Mouse (Mus musculus) limb, embryonic 11.5 days (tissue): ENCODE results near the gene Samd11. TPM values are rescaled to one million over a fixed set of nuclear protein-coding genes. Genes with fewer than 3 reads are reported as not detected.

ENCODE experiments used
- ATAC-seq: fragments of 200-750 bp; cut with Nextera tagmentation; 2 replicates; pipeline ENCODE4 v1.8.0; 2017; ENCODE audit warnings: low read depth; ENCODE audit not compliant: insufficient number of reproducible peaks, low FRiP score, low TSS enrichment
- DNase-seq: peaks from one replicate; pipeline ENCODE4 v3.0.0-alpha.2; 2015; ENCODE audit warnings: low spot score
- H3K27ac ChIP-seq: fragments of 300-500 bp; sonication (generic); replicated peaks from 2 replicates; pipeline ENCODE4 v1.5.1; 2014; ENCODE audit warnings: low read depth, mild to moderate bottlenecking, low read length
- H3K27me3 ChIP-seq: fragments of 300-500 bp; sonication (generic); 2 replicates; pipeline ENCODE4 v1.6.1; 2014; ENCODE audit warnings: mild to moderate bottlenecking, low read length, mixed read lengths; ENCODE audit not compliant: control insufficient read depth, insufficient read depth
- H3K36me3 ChIP-seq: fragments of 300-500 bp; sonication (generic); 2 replicates; pipeline ENCODE4 v1.6.1; 2014; ENCODE audit warnings: mild to moderate bottlenecking, low read length, moderate library complexity, mixed read lengths; ENCODE audit not compliant: control insufficient read depth, insufficient read depth
- H3K4me1 ChIP-seq: fragments of 300-500 bp; sonication (generic); 2 replicates; pipeline ENCODE4 v1.6.1; 2014; ENCODE audit warnings: low read length, mixed read lengths; ENCODE audit not compliant: control insufficient read depth, insufficient read depth
- H3K4me2 ChIP-seq: fragments of 300-500 bp; sonication (generic); 2 replicates; pipeline ENCODE4 v1.6.1; 2014; ENCODE audit warnings: low read depth, mild to moderate bottlenecking, moderate library complexity; ENCODE audit not compliant: severe bottlenecking
- H3K4me3 ChIP-seq: fragments of 300-500 bp; sonication (generic); 2 replicates; pipeline ENCODE4 v1.5.1; 2014; ENCODE audit warnings: low read depth, low read length
- H3K9ac ChIP-seq: fragments of 300-500 bp; sonication (generic); 2 replicates; pipeline ENCODE4 v1.6.1; 2014; ENCODE audit warnings: mild to moderate bottlenecking, low read length
- H3K9me3 ChIP-seq: fragments of 300-500 bp; sonication (generic); 2 replicates; pipeline ENCODE4 v1.6.1; 2016; ENCODE audit warnings: low read length; ENCODE audit not compliant: control insufficient read depth
- WGBS: fragments of 180-500 bp; shearing (Covaris S2); extraction: QIAGEN DNeasy Blood & Tissue Kit; methylation state at CpG from one replicate; pipeline ENCODE4 v1.1.7; 2014; 5-methylcytosine and 5-hydroxymethylcytosine counted together
- polyA plus RNA-seq: library from polyadenylated mRNA; unstranded; fragments of >200 nt; fragmentation: Nextera tagmentation; extraction: Ambion mirVana; gene quantifications from 2 replicates; pipeline ENCODE4 v1.2.1, GENCODE M21; 2014

The Samd11 gene
- polyA plus RNA-seq, 1 experiment from 2014 or later, result 0.60 TPM

- Histone ChIP-seq H3K9me3 (no peaks in the 10 kb centered on the region), H3K27ac (peak within 1 kb of the TSS; percentile 92), H3K4me3 (peak within 1 kb of the TSS; percentile 91), H3K36me3 (peaks cover 41% of the 10 kb centered on the region), H3K4me1 (peaks cover 6% of the 10 kb centered on the region), H3K9ac (peak within 1 kb of the TSS; percentile 75), H3K27me3 (no peaks in the 10 kb centered on the region), H3K4me2 (peak within 1 kb of the TSS; percentile 94)
- under 1% methylated on average over 89 of the region's 90 CpGs for WGBS
- peak; percentile 77 for ATAC-seq
- peak; percentile 95 for DNase-seq
Measured at GRCm38 (mm10) chr4:156235808-156236533, 19.5 kb downstream of the Samd11 start, which contains the start of gene Noc2l. Noc2l (plus strand) TSS chr4:156236010.

- WGBS, result 2% methylated on average over 15 of the region's 15 CpGs
- DNase-seq (no peak), ATAC-seq (peak; percentile 40; the same call in 1 of the 2 replicates)
- Histone ChIP-seq H3K9me3 (no peaks in the 10 kb centered on the region), H3K27me3 (no peaks in the 10 kb centered on the region), H3K4me1 (peaks cover 6% of the 10 kb centered on the region), H3K36me3 (peaks cover 40% of the 10 kb centered on the region), H3K27ac (no peak overlapping the region), H3K4me2 (peak overlapping the region; percentile 52), H3K9ac (peak overlapping the region; percentile 75; the same call in 1 of the 2 replicates), H3K4me3 (peak overlapping the region; percentile 91)
Measured at GRCm38 (mm10) chr4:156235360-156235770, 20.1 kb downstream of the Samd11 start.

GRCm38 (mm10) chr4:156234701-156235213 lies 20.7 kb downstream of the Samd11 start, which contains the start of gene Plekhn1:
Plekhn1 (minus strand) TSS chr4:156234857.
- DNase-seq (peak; percentile 87), ATAC-seq (peak; percentile 48)
- Histone ChIP-seq H3K9me3 (no peaks in the 10 kb centered on the region), H3K4me3 (peak within 1 kb of the TSS; percentile 91), H3K36me3 (peaks cover 35% of the 10 kb centered on the region), H3K9ac (peak within 1 kb of the TSS; percentile 75), H3K27ac (peak within 1 kb of the TSS; percentile 73), H3K27me3 (no peaks in the 10 kb centered on the region), H3K4me2 (peak within 1 kb of the TSS; percentile 94), H3K4me1 (peaks cover 6% of the 10 kb centered on the region)
- WGBS, result under 1% methylated on average over 39 of the region's 48 CpGs

GRCm38 (mm10) chr4:156234021-156234501 lies 21.4 kb downstream of the Samd11 start:
- Histone ChIP-seq H3K4me3 (peak overlapping the region; percentile 70), H3K4me2 (peak overlapping the region; percentile 94), H3K4me1 (peaks cover 6% of the 10 kb centered on the region), H3K27me3 (no peaks in the 10 kb centered on the region), H3K36me3 (peaks cover 29% of the 10 kb centered on the region), H3K9ac (peak overlapping the region; percentile 74), H3K9me3 (no peaks in the 10 kb centered on the region), H3K27ac (peak overlapping the region; percentile 73; the same call in 1 of the 2 replicates)
- ATAC-seq, result no peak
- WGBS, result 1% methylated on average over 17 of the region's 17 CpGs
- peak; percentile 58 for DNase-seq

GRCm38 (mm10) chr4:156228393-156229024 lies 26.9 kb downstream of the Samd11 start:
- H3K4me1 ChIP-seq, result peaks cover 4% of the 10 kb centered on the region
- H3K36me3 ChIP-seq, result peaks cover 16% of the 10 kb centered on the region
- H3K9me3 ChIP-seq, result no peaks in the 10 kb centered on the region
- no peak for ATAC-seq
- H3K27ac ChIP-seq, result no peak overlapping the region
- H3K4me3 ChIP-seq, result no peak overlapping the region
- DNase-seq, result no peak
- WGBS, result 23% methylated on average over 12 of the region's 12 CpGs
- H3K27me3 ChIP-seq, result peaks cover 2% of the 10 kb centered on the region; the same call in 1 of the 2 replicates
- no peak overlapping the region; the same call in 1 of the 2 replicates for H3K9ac ChIP-seq
- H3K4me2 ChIP-seq, result peak overlapping the region; percentile 20; the same call in 1 of the 2 replicates

- WGBS, result 29% methylated on average over 18 of the region's 18 CpGs
- DNase-seq (no peak), ATAC-seq (no peak)
- Histone ChIP-seq H3K9me3 (no peaks in the 10 kb centered on the region), H3K4me3 (no peak overlapping the region), H3K4me2 (peak overlapping the region; percentile 20), H3K27me3 (peaks cover 2% of the 10 kb centered on the region; the same call in 1 of the 2 replicates), H3K9ac (no peak overlapping the region; the same call in 1 of the 2 replicates), H3K4me1 (peaks cover 3% of the 10 kb centered on the region; the same call in 1 of the 2 replicates), H3K27ac (no peak overlapping the region), H3K36me3 (peaks cover 16% of the 10 kb centered on the region)
Measured at GRCm38 (mm10) chr4:156227752-156228392, 27.6 kb downstream of the Samd11 start.

GRCm38 (mm10) chr4:156224276-156224675 lies 31.2 kb downstream of the Samd11 start:
- H3K9ac ChIP-seq, result no peak overlapping the region
- no peak overlapping the region for H3K4me2 ChIP-seq
- H3K4me1 ChIP-seq, result peaks cover 3% of the 10 kb centered on the region; the same call in 1 of the 2 replicates
- peaks cover 2% of the 10 kb centered on the region; the same call in 1 of the 2 replicates for H3K27me3 ChIP-seq
- WGBS, result 76% methylated on average over 2 of the region's 2 CpGs
- DNase-seq (no peak), ATAC-seq (no peak)
- H3K9me3 ChIP-seq, result no peaks in the 10 kb centered on the region
- H3K36me3 ChIP-seq, result no peaks in the 10 kb centered on the region; the same call in 1 of the 2 replicates
- no peak overlapping the region for H3K4me3 ChIP-seq
- no peak overlapping the region for H3K27ac ChIP-seq

- WGBS, result 93% methylated on average over 11 of the region's 11 CpGs
- no peak for ATAC-seq
- no peaks in the 10 kb centered on the region for H3K4me1 ChIP-seq
Measured at GRCm38 (mm10) chr4:156219936-156220335, 35.5 kb downstream of the Samd11 start.

More at GRCm38 (mm10) chr4:156219936-156220335, 35.5 kb downstream of the Samd11 start:
- no peaks in the 10 kb centered on the region for H3K9me3 ChIP-seq
- no peak overlapping the region for H3K4me3 ChIP-seq
- H3K36me3 ChIP-seq, result no peaks in the 10 kb centered on the region
- no peak overlapping the region for H3K27ac ChIP-seq
- no peak overlapping the region for H3K4me2 ChIP-seq
- H3K27me3 ChIP-seq, result no peaks in the 10 kb centered on the region
- no peak overlapping the region for H3K9ac ChIP-seq
- no peak for DNase-seq
